Mouse (Mus musculus) embryonic facial prominence, embryonic 11.5 days (tissue): ENCODE data around the gene Cdkal1. TPM values are rescaled to one million over a fixed set of nuclear protein-coding genes. Genes with fewer than 3 reads are reported as not detected.

ENCODE experiments used
- ATAC-seq: fragments of 200-750 bp; cut with Nextera tagmentation; replicated peaks from 2 replicates; pipeline ENCODE4 v1.8.0; 2017; ENCODE audit warnings: low read depth; ENCODE audit not compliant: insufficient number of reproducible peaks, low FRiP score, low TSS enrichment
- DNase-seq: peaks from one replicate; pipeline ENCODE4 v3.0.0-alpha.2; 2015; ENCODE audit warnings: low spot score
- H3K27ac ChIP-seq: fragments of 300-500 bp; sonication (generic); replicated peaks from 2 replicates; pipeline ENCODE4 v1.5.1; 2014; ENCODE audit warnings: mild to moderate bottlenecking, low read depth, low read length, control low read depth
- H3K27me3 ChIP-seq: fragments of 300-500 bp; sonication (generic); 2 replicates; pipeline ENCODE4 v1.6.1; 2014; ENCODE audit warnings: mild to moderate bottlenecking, low read length, moderate library complexity, mixed read lengths; ENCODE audit not compliant: control insufficient read depth, insufficient read depth
- H3K36me3 ChIP-seq: fragments of 300-500 bp; sonication (generic); replicated peaks from 2 replicates; pipeline ENCODE4 v1.6.1; 2014; ENCODE audit warnings: low read depth, mild to moderate bottlenecking, low read length, moderate library complexity, mixed read lengths; ENCODE audit not compliant: control insufficient read depth, insufficient read depth
- H3K4me1 ChIP-seq: fragments of 300-500 bp; sonication (generic); 2 replicates; pipeline ENCODE4 v1.6.1; 2014; ENCODE audit warnings: low read length, mixed read lengths; ENCODE audit not compliant: control insufficient read depth, insufficient read depth
- H3K4me2 ChIP-seq: fragments of 300-500 bp; sonication (generic); 2 replicates; pipeline ENCODE4 v1.6.1; 2014; ENCODE audit warnings: low read depth, mild to moderate bottlenecking, control low read depth, low read length, moderate library complexity
- H3K4me3 ChIP-seq: fragments of 300-500 bp; sonication (generic); 2 replicates; pipeline ENCODE4 v1.5.1; 2014; ENCODE audit warnings: low read depth, low read length, control low read depth
- H3K9ac ChIP-seq: fragments of 300-500 bp; sonication (generic); replicated peaks from 2 replicates; pipeline ENCODE4 v1.6.1; 2014; ENCODE audit warnings: mild to moderate bottlenecking, control low read depth, low read length
- H3K9me3 ChIP-seq: fragments of 300-500 bp; sonication (generic); replicated peaks from 2 replicates; pipeline ENCODE4 v1.6.1; 2016; ENCODE audit warnings: mild to moderate bottlenecking, low read length, inconsistent platforms, mixed read lengths; ENCODE audit not compliant: control insufficient read depth
- WGBS: fragments of 180-500 bp; shearing (Covaris S2); extraction: QIAGEN DNeasy Blood & Tissue Kit; methylation state at CpG from one replicate; pipeline ENCODE4 v1.1.7; 2014; 5-methylcytosine and 5-hydroxymethylcytosine counted together
- polyA plus RNA-seq: library from polyadenylated mRNA; unstranded; fragments of >200 nt; fragmentation: Nextera tagmentation; extraction: Ambion mirVana; gene quantifications from 2 replicates; pipeline ENCODE4 v1.2.1, GENCODE M21; 2014

Gene Cdkal1
- polyA plus RNA-seq, 1 experiment from 2014 or later: 39.6 TPM

DNA sequence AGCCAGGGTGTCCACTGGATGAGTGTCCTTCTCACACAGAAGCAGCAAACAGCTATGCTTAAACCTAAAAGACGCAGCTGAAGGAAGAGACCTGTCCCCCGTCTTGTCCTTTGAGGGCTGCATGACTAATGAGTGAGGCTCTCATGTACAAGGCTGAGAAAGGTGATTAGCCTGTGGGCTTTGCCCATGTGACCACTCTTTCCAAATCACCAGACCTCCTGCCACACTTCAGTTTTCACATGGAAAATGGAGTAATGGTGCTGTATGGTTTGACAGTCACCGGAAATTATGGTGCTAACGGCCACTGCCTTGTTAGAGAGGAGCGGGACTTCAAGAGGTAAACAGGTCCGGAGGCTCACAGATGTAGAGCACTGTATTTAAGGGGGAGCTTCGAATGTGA, 274.7 kb downstream of the Cdkal1 start:
- no peak overlapping the region for H3K27ac ChIP-seq
- H3K36me3 ChIP-seq: no peaks in the 10 kb centered on the region
- 83% methylated on average over 7 of the region's 7 CpGs for WGBS
- no peak overlapping the region for H3K4me3 ChIP-seq
- H3K9me3 ChIP-seq: no peaks in the 10 kb centered on the region
- no peak for ATAC-seq
- H3K4me2 ChIP-seq: no peak overlapping the region
- no peaks in the 10 kb centered on the region for H3K27me3 ChIP-seq
- DNase-seq: no peak
- H3K4me1 ChIP-seq: no peaks in the 10 kb centered on the region; the same call in 1 of the 2 replicates
- H3K9ac ChIP-seq: no peak overlapping the region

DNA sequence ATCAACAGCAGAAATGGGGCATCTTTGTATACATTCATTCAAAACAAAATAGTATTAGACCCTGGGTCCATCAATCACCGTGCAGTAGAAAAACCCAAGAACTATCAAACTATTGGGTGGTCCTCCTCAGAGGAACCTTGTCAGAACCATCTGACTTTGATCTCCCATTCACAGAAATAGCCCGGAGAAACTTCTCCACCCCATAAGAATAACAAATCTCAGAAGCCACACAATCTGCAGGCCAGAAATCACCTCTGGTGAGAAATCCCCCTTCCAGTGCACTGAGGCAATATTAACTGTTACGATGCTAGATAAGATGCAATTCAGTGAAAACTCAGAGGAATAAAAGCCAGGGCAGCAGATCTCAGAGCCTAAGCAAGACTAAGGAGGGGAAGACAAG, 275.5 kb downstream of the Cdkal1 start:
- H3K4me3 ChIP-seq: no peak overlapping the region
- no peak overlapping the region for H3K27ac ChIP-seq
- DNase-seq (no peak), ATAC-seq (no peak)
- H3K4me1 ChIP-seq: no peaks in the 10 kb centered on the region; the same call in 1 of the 2 replicates
- no peak overlapping the region for H3K4me2 ChIP-seq
- no peaks in the 10 kb centered on the region for H3K36me3 ChIP-seq
- 62% methylated on average over 3 of the region's 3 CpGs for WGBS
- H3K9me3 ChIP-seq: no peaks in the 10 kb centered on the region
- H3K27me3 ChIP-seq: no peaks in the 10 kb centered on the region
- no peak overlapping the region for H3K9ac ChIP-seq

DNA sequence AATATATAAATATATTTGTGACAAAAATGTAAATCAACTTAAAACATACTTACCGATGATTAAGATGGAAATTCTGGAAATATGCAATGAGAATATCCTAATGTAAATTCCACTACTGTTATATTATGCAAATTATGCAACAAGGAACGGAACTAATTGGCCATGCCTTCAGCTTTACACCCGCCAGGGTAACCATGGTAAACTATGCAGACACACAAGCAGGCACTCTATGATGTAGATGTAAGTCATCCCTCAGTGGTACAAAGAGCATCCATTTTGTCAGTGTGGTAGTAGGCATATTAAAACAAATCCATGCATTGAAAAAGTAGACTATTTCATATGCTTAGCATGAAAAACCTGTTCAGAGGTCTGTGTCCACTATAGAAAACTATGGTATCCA, 276.9 kb downstream of the Cdkal1 start:
- DNase-seq (no peak), ATAC-seq (no peak)
- 96% methylated on average over 3 of the region's 3 CpGs for WGBS
- Histone ChIP-seq H3K4me1 (no peaks in the 10 kb centered on the region; the same call in 1 of the 2 replicates), H3K9ac (no peak overlapping the region), H3K4me2 (no peak overlapping the region), H3K27ac (no peak overlapping the region), H3K9me3 (no peaks in the 10 kb centered on the region), H3K36me3 (no peaks in the 10 kb centered on the region), H3K4me3 (no peak overlapping the region), H3K27me3 (no peaks in the 10 kb centered on the region)

DNA sequence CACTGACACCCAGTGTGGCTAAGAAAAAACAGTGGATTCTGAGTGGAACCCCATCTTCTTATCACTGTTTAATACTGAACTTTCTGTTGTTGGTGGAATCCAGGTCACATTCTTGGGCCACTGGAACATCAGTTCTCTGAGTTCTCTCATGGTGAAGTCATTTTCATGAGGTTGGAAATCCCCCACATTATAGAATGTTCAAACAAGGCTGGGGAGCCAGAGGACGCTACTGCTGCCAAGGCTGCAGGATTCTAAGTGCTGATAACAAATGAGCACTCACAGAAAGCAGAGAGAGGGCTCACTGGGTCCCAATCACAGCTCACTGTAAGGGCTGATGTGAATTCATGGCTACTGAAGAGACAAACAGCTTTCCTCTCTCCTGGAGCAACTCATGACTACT, 280.7 kb downstream of the Cdkal1 start:
- Histone ChIP-seq H3K4me3 (no peak overlapping the region), H3K27ac (no peak overlapping the region), H3K27me3 (no peaks in the 10 kb centered on the region), H3K4me1 (no peaks in the 10 kb centered on the region), H3K9me3 (no peaks in the 10 kb centered on the region), H3K9ac (no peak overlapping the region), H3K36me3 (no peaks in the 10 kb centered on the region), H3K4me2 (no peak overlapping the region)
- ATAC-seq (no peak), DNase-seq (no peak)
- WGBS: 68% methylated on average over 1 of the region's 1 CpGs

DNA sequence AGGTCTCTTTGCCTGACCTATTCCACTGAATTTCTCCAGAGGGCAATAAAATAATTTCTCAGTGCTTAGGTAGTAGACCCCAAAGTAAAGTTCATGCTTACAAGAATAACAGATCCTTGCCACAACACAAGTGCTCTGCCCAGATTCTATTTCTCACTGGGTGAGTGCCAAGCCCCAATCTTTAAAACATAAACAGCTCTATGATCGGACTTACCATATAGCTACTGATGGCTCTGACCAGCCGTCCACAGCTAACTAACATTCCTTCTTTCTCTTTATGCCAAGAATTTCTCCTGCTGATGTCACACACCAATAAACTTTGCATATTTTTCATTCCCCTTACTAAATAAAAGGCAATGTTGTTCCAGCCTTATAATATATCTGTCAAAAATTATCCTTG, 283.0 kb downstream of the Cdkal1 start:
- DNase-seq: no peak
- Histone ChIP-seq H3K9ac (no peak overlapping the region), H3K27ac (no peak overlapping the region), H3K36me3 (no peaks in the 10 kb centered on the region), H3K4me3 (no peak overlapping the region), H3K4me2 (no peak overlapping the region), H3K27me3 (no peaks in the 10 kb centered on the region), H3K9me3 (no peaks in the 10 kb centered on the region), H3K4me1 (no peaks in the 10 kb centered on the region)
- ATAC-seq: no peak
- 78% methylated on average over 2 of the region's 2 CpGs for WGBS

DNA sequence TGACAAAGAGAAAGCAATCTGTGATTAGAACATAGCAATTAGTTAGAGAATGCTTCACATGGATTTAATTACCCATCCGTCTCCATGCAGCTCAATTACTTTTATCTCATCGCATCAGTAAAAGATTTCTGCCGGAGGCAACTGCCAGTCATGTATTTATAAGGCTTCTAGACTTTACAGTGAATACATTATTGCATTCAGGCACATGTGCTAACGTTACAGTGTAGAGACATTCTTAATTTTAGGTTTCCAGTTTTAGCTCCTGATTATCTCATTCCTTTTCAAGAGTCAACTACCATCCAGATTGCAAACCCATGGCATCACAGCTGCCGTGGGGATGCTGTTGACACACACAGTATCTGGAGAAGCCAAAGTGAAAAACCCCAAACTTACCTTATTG, 289.8 kb downstream of the Cdkal1 start:
- H3K9ac ChIP-seq: no peak overlapping the region
- no peaks in the 10 kb centered on the region for H3K36me3 ChIP-seq
- no peak for ATAC-seq
- H3K9me3 ChIP-seq: no peaks in the 10 kb centered on the region
- no peak overlapping the region for H3K4me3 ChIP-seq
- DNase-seq: peak; percentile 55
- H3K27ac ChIP-seq: no peak overlapping the region
- H3K27me3 ChIP-seq: no peaks in the 10 kb centered on the region
- WGBS: 49% methylated on average over 5 of the region's 5 CpGs
- H3K4me1 ChIP-seq: no peaks in the 10 kb centered on the region
- H3K4me2 ChIP-seq: no peak overlapping the region

DNA sequence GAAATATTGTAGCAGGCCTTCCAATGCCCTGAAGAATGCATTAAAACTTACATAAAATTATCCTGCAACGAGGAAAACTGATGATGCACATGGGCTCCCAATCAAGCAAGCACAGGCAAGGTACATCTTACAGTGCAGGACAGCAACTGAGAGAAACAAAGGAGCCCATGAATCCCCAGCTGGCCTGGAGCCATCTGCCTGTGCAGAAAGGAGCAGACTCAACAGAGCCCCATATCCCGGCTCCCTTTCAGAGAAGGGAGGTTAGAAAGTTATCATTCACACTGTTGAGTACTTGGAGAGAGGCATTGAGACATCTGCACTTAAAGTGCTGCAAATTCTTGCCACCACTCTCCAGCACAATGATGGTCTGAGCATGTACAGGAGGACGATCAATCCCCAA, 296.3 kb downstream of the Cdkal1 start:
- H3K36me3 ChIP-seq: no peaks in the 10 kb centered on the region
- H3K4me3 ChIP-seq: no peak overlapping the region
- H3K4me2 ChIP-seq: no peak overlapping the region
- ATAC-seq (no peak), DNase-seq (no peak)
- H3K9ac ChIP-seq: no peak overlapping the region
- H3K4me1 ChIP-seq: no peaks in the 10 kb centered on the region
- H3K27ac ChIP-seq: no peak overlapping the region
- H3K9me3 ChIP-seq: no peaks in the 10 kb centered on the region
- H3K27me3 ChIP-seq: no peaks in the 10 kb centered on the region
- WGBS: 70% methylated on average over 3 of the region's 3 CpGs

DNA sequence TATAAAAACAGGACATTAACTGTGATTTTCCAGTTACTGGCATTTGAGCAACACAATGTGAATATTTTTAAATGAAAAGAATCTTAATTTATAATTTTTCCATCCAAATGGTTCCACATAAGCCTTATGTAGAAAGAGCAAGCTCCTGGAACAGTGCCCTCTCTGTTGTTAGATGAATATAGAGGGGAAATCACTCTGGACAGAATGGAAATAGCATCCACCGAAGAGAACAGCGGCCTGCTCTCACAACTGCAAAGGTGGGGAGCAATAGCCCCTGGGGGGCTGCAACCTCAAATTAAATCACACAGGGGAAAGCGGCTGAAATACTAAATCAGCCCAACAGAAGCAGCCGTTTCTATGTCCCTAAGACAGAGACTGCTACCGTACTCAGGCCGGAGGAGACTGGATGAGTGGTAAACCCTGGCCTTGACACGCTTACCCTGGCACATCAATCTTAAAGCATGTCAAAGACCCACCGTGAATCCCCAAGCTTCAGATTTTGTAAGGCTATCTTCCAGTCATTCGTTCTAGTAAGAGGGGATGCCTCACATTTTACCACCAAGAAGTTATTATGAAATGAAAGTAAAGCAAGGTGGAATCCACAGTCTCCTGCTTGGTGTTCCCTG, 300.2 kb downstream of the Cdkal1 start:
- ATAC-seq (no peak), DNase-seq (no peak)
- 80% methylated on average over 9 of the region's 9 CpGs for WGBS
- Histone ChIP-seq H3K27ac (no peak overlapping the region), H3K4me2 (no peak overlapping the region), H3K4me3 (no peak overlapping the region), H3K27me3 (no peaks in the 10 kb centered on the region), H3K36me3 (no peaks in the 10 kb centered on the region), H3K9ac (no peak overlapping the region), H3K9me3 (no peaks in the 10 kb centered on the region), H3K4me1 (no peaks in the 10 kb centered on the region)
